Mouse (Mus musculus) macrophage (primary cell): ENCODE measurements around the gene Tdrd6. TPM values are rescaled to one million over a fixed set of nuclear protein-coding genes. Genes with fewer than 3 reads are reported as not detected.

Experiments
- H3K27ac ChIP-seq: fragments of 350-480 bp; formaldehyde crosslinking; 2 replicates; pipeline ENCODE4 v1.9.0; 2021
- H3K36me3 ChIP-seq: fragments of 350-480 bp; formaldehyde crosslinking; 2 replicates; pipeline ENCODE4 v1.9.0; 2021; ENCODE audit errors: inconsistent target
- H3K4me3 ChIP-seq: fragments of 350-480 bp; formaldehyde crosslinking; 2 replicates; pipeline ENCODE4 v1.9.0; 2021; ENCODE audit errors: inconsistent target
- H3K79me2 ChIP-seq: fragments of 350-480 bp; formaldehyde crosslinking; 2 replicates; pipeline ENCODE4 v1.9.0; 2021; ENCODE audit errors: inconsistent target
- WGBS: methylation state at CpG from one replicate; pipeline ENCODE4 v1.1.7; 2026; ENCODE audit warnings: inconsistent platforms; ENCODE audit not compliant: missing documents; 5-methylcytosine and 5-hydroxymethylcytosine counted together
- polyA plus RNA-seq: library from polyadenylated mRNA; stranded (reverse); fragments of 250-400 nt; gene quantifications from 3 replicates; pipeline ENCODE4 v1.2.4, GENCODE M21; 2018; ENCODE audit warnings: inconsistent platforms
- total RNA-seq, 78 experiments: library from RNA; depleted of rRNA; stranded (reverse); fragments of 250-400 nt; gene quantifications; 1 replicate in 9 of 78; 2 replicates in 24 of 78; 3 replicates in 43 of 78; 4 replicates in 2 of 78; pipeline ENCODE4 v1.2.4; 2018; ENCODE audit warnings: inconsistent platforms in 56 of 78

The Tdrd6 gene
- total RNA-seq (2018; cell fraction: chromatin; rRNA removed) = not detected
- not detected for total RNA-seq (2018; cell fraction: cytosol; rRNA removed)
- total RNA-seq (2018; cell fraction: nucleus; rRNA removed) = not detected
- polyA plus RNA-seq = not detected in 3 replicates

GRCm38 (mm10) chr17:43629496-43630426 lies at the start of gene Tdrd6:
Gene Tdrd6, minus strand, starts transcription at chr17:43630299.
- Histone ChIP-seq H3K4me3 (no peak within 1 kb of the TSS), H3K36me3 (no peaks in the 10 kb centered on the region), H3K79me2 (no peaks in the 10 kb centered on the region), H3K27ac (no peak within 1 kb of the TSS)
- 9% methylated on average over 67 of the region's 83 CpGs for WGBS

- H3K79me2 ChIP-seq = no peaks in the 10 kb centered on the region
- H3K4me3 ChIP-seq = no peak overlapping the region
- H3K27ac ChIP-seq = no peak overlapping the region
- WGBS = no CpG with 5 or more reads among the region's 1 CpGs
- no peaks in the 10 kb centered on the region for H3K36me3 ChIP-seq
These were observed 47.2 kb upstream of the Tdrd6 start for GRCm38 (mm10) chr17:43677317-43677716.

GRCm38 (mm10) chr17:43676241-43676640 lies 46.1 kb upstream of the Tdrd6 start:
- Histone ChIP-seq H3K27ac (no peak overlapping the region), H3K79me2 (no peaks in the 10 kb centered on the region), H3K36me3 (no peaks in the 10 kb centered on the region), H3K4me3 (no peak overlapping the region)
- 100% methylated on average over 1 of the region's 1 CpGs for WGBS

- no peak overlapping the region for H3K27ac ChIP-seq
- H3K4me3 ChIP-seq = no peak overlapping the region
- no peaks in the 10 kb centered on the region for H3K79me2 ChIP-seq
- H3K36me3 ChIP-seq = no peaks in the 10 kb centered on the region
- WGBS = 0% methylated on average over 1 of the region's 1 CpGs
These were observed 45.1 kb upstream of the Tdrd6 start for GRCm38 (mm10) chr17:43675228-43675627.

GRCm38 (mm10) chr17:43671907-43672306 lies 41.8 kb upstream of the Tdrd6 start:
- Histone ChIP-seq H3K4me3 (no peak overlapping the region), H3K27ac (no peak overlapping the region), H3K36me3 (no peaks in the 10 kb centered on the region), H3K79me2 (no peaks in the 10 kb centered on the region)
- 83% methylated on average over 4 of the region's 4 CpGs for WGBS

GRCm38 (mm10) chr17:43669145-43669695 lies 39.1 kb upstream of the Tdrd6 start:
- no peak overlapping the region for H3K4me3 ChIP-seq
- no peaks in the 10 kb centered on the region for H3K79me2 ChIP-seq
- no peak overlapping the region for H3K27ac ChIP-seq
- no peaks in the 10 kb centered on the region for H3K36me3 ChIP-seq
- WGBS = 97% methylated on average over 6 of the region's 6 CpGs

GRCm38 (mm10) chr17:43667290-43667843 lies 37.3 kb upstream of the Tdrd6 start, which contains the start of gene Cyp39a1:
Gene Cyp39a1, plus strand, starts transcription at chr17:43667425.
- H3K27ac ChIP-seq = no peak within 1 kb of the TSS
- WGBS = under 1% methylated on average over 17 of the region's 17 CpGs
- H3K36me3 ChIP-seq = no peaks in the 10 kb centered on the region
- H3K79me2 ChIP-seq = no peaks in the 10 kb centered on the region
- H3K4me3 ChIP-seq = peak within 1 kb of the TSS; percentile 36

GRCm38 (mm10) chr17:43666576-43667289 lies 36.6 kb upstream of the Tdrd6 start, which contains the start of gene Slc25a27:
Gene Slc25a27, minus strand, starts transcription at chr17:43667214.
- H3K27ac ChIP-seq = no peak within 1 kb of the TSS
- H3K4me3 ChIP-seq = peak within 1 kb of the TSS; percentile 36
- no peaks in the 10 kb centered on the region for H3K79me2 ChIP-seq
- WGBS = 3% methylated on average over 32 of the region's 41 CpGs
- no peaks in the 10 kb centered on the region for H3K36me3 ChIP-seq

- H3K27ac ChIP-seq = no peak overlapping the region
- no peak overlapping the region for H3K4me3 ChIP-seq
- no peaks in the 10 kb centered on the region for H3K79me2 ChIP-seq
- no peaks in the 10 kb centered on the region for H3K36me3 ChIP-seq
- 86% methylated on average over 14 of the region's 14 CpGs for WGBS
These were observed 21.4 kb upstream of the Tdrd6 start for GRCm38 (mm10) chr17:43651314-43652046.

- 91% methylated on average over 10 of the region's 10 CpGs for WGBS
- no peaks in the 10 kb centered on the region for H3K36me3 ChIP-seq
- no peak overlapping the region for H3K27ac ChIP-seq
- no peaks in the 10 kb centered on the region for H3K79me2 ChIP-seq
- H3K4me3 ChIP-seq = no peak overlapping the region
These were observed 19.7 kb upstream of the Tdrd6 start for GRCm38 (mm10) chr17:43649641-43650436.

- Histone ChIP-seq H3K27ac (no peak overlapping the region), H3K36me3 (no peaks in the 10 kb centered on the region), H3K79me2 (no peaks in the 10 kb centered on the region), H3K4me3 (no peak overlapping the region)
- 92% methylated on average over 5 of the region's 5 CpGs for WGBS
These were observed 16.8 kb upstream of the Tdrd6 start for GRCm38 (mm10) chr17:43646925-43647324.

- no peaks in the 10 kb centered on the region for H3K36me3 ChIP-seq
- no peak overlapping the region for H3K4me3 ChIP-seq
- no peak overlapping the region for H3K27ac ChIP-seq
- 55% methylated on average over 3 of the region's 3 CpGs for WGBS
- H3K79me2 ChIP-seq = no peaks in the 10 kb centered on the region
These were observed 15.0 kb upstream of the Tdrd6 start for GRCm38 (mm10) chr17:43645136-43645535.

- Histone ChIP-seq H3K79me2 (no peaks in the 10 kb centered on the region), H3K36me3 (no peaks in the 10 kb centered on the region), H3K27ac (no peak overlapping the region), H3K4me3 (no peak overlapping the region)
- WGBS = 32% methylated on average over 7 of the region's 7 CpGs
These were observed 14.3 kb upstream of the Tdrd6 start for GRCm38 (mm10) chr17:43644375-43644774.
